Mouse (Mus musculus): ENCODE results near the gene Bfar.
"Not testable (repeated sequence)": the region's sequence is repeated elsewhere in the genome, so short reads cannot be mapped to it uniquely, and the experiment has no call there.

Bfar gene

GRCm38 (mm10) chr16:13671685-13672385, at the start of gene Bfar, which contains the start of gene 3110001I22Rik:
Gene Bfar (plus strand): TSS chr16:13671858.
Gene 3110001I22Rik (plus strand): TSS chr16:13671929.
- DNase-seq (ENCODE audit: low spot score): peak; percentile 90

GRCm38 (mm10) chr16:13628345-13628744, 43.3 kb upstream of the Bfar start:
- no peak for DNase-seq (ENCODE audit: low spot score)

- not testable (repeated sequence) for DNase-seq (ENCODE audit: low spot score)
Measured at GRCm38 (mm10) chr16:13638198-13638597, 33.5 kb upstream of the Bfar start.

- no peak for DNase-seq (ENCODE audit: low spot score)
Measured at GRCm38 (mm10) chr16:13639508-13639907, 32.1 kb upstream of the Bfar start.

GRCm38 (mm10) chr16:13640064-13640463, 31.6 kb upstream of the Bfar start:
- DNase-seq (ENCODE audit: low spot score): peak; percentile 49

GRCm38 (mm10) chr16:13644474-13644873, 27.2 kb upstream of the Bfar start:
- no peak for DNase-seq (ENCODE audit: low spot score)

- no peak for DNase-seq (ENCODE audit: low spot score)
Measured at GRCm38 (mm10) chr16:13645930-13646329, 25.7 kb upstream of the Bfar start.

GRCm38 (mm10) chr16:13658886-13659285, 12.8 kb upstream of the Bfar start:
- DNase-seq (ENCODE audit: low spot score): no peak

GRCm38 (mm10) chr16:13660736-13661135, 10.9 kb upstream of the Bfar start:
- no peak for DNase-seq (ENCODE audit: low spot score)

GRCm38 (mm10) chr16:13667878-13668343, 3.7 kb upstream of the Bfar start, which contains the start of gene Parn:
Gene Parn (minus strand): TSS chr16:13668170.
- peak; percentile 94 for DNase-seq (ENCODE audit: low spot score)

- no peak for DNase-seq (ENCODE audit: low spot score)
Measured at GRCm38 (mm10) chr16:13668402-13669108, 3.1 kb upstream of the Bfar start.

GRCm38 (mm10) chr16:13669282-13669681, 2.4 kb upstream of the Bfar start:
- DNase-seq (ENCODE audit: low spot score): no peak

GRCm38 (mm10) chr16:13670896-13671295, 762 bp upstream of the Bfar start:
- not testable (repeated sequence) for DNase-seq (ENCODE audit: low spot score)

- DNase-seq (ENCODE audit: low spot score): peak; percentile 71
Measured at GRCm38 (mm10) chr16:13672386-13672898, 784 bp downstream of the Bfar start.

- DNase-seq (ENCODE audit: low spot score): no peak
Measured at GRCm38 (mm10) chr16:13673114-13673513, 1.5 kb downstream of the Bfar start.

- no peak for DNase-seq (ENCODE audit: low spot score)
Measured at GRCm38 (mm10) chr16:13674511-13674910, 2.9 kb downstream of the Bfar start.

- no peak for DNase-seq (ENCODE audit: low spot score)
Measured at GRCm38 (mm10) chr16:13678601-13679319, 7.1 kb downstream of the Bfar start.

- DNase-seq (ENCODE audit: low spot score): no peak
Measured at GRCm38 (mm10) chr16:13698998-13699397, 27.3 kb downstream of the Bfar start.

- DNase-seq (ENCODE audit: low spot score): peak; percentile 63
Measured at GRCm38 (mm10) chr16:13702184-13702583, 30.5 kb downstream of the Bfar start.

- DNase-seq (ENCODE audit: low spot score): no peak
Measured at GRCm38 (mm10) chr16:13704676-13705075, 33.0 kb downstream of the Bfar start.

GRCm38 (mm10) chr16:13714910-13715309, 43.3 kb downstream of the Bfar start:
- no peak for DNase-seq (ENCODE audit: low spot score)

- DNase-seq (ENCODE audit: low spot score): no peak
Measured at GRCm38 (mm10) chr16:13716821-13717553, 45.3 kb downstream of the Bfar start.

Data from testis, postnatal 10 days (tissue).